Mouse (Mus musculus) lung, postnatal 0 days (tissue): Measurements from ENCODE around the gene Atp6v1e1.

Source experiments
- CTCF ChIP-seq: IDR thresholded peaks from 2 replicates; pipeline ENCODE4 v1.5.1; 2016; ENCODE audit warnings: antibody characterized with exemption, mild to moderate bottlenecking
- EP300 ChIP-seq: IDR thresholded peaks from 2 replicates; pipeline ENCODE4 v1.6.1; 2016; ENCODE audit warnings: antibody characterized with exemption, mild to moderate bottlenecking, control low read depth

GRCm38 (mm10) chr6:120796111-120796510 is 26.5 kb downstream of the Atp6v1e1 start:
- TF ChIP-seq CTCF (no peak), EP300 (no peak)
